Mouse (Mus musculus) intestine, embryonic 14.5 days (tissue): ENCODE measurements at regions not wholly inside any gene's neighbourhood (a gene's known extent, or its start where the extent isn't known, plus 50 kb on each side); places are given as distances from the start of the nearest gene placed in this dataset.

Experiments
- ATAC-seq: fragments of 200-750 bp; cut with Nextera tagmentation; replicated peaks from 2 replicates; pipeline ENCODE4 v1.8.0; 2017; ENCODE audit warnings: low read depth, moderate number of reproducible peaks, moderate TSS enrichment, moderate library complexity; ENCODE audit not compliant: low FRiP score, low TSS enrichment
- DNase-seq: peaks from one replicate; pipeline ENCODE4 v3.0.0-alpha.2; 2018; ENCODE audit warnings: low spot score
- H3K27ac ChIP-seq: fragments of 300-500 bp; sonication (generic); 2 replicates; pipeline ENCODE4 v1.5.1; 2014; ENCODE audit warnings: low read depth, mild to moderate bottlenecking, control low read depth
- H3K27me3 ChIP-seq: fragments of 300-500 bp; sonication (generic); replicated peaks from 2 replicates; pipeline ENCODE4 v1.6.1; 2014; ENCODE audit warnings: low read length, control low read depth; ENCODE audit not compliant: control insufficient read depth, insufficient read depth
- H3K36me3 ChIP-seq: fragments of 300-500 bp; sonication (generic); 2 replicates; pipeline ENCODE4 v1.6.1; 2014; ENCODE audit warnings: low read length, control low read depth; ENCODE audit not compliant: control insufficient read depth, insufficient read depth
- H3K4me1 ChIP-seq: fragments of 300-500 bp; sonication (generic); replicated peaks from 2 replicates; pipeline ENCODE4 v1.6.1; 2014; ENCODE audit warnings: low read length, control low read depth, mixed read lengths; ENCODE audit not compliant: control insufficient read depth, insufficient read depth
- H3K4me2 ChIP-seq: fragments of 300-500 bp; sonication (generic); 2 replicates; pipeline ENCODE4 v1.6.1; 2014; ENCODE audit warnings: low read length
- H3K4me3 ChIP-seq: fragments of 300-500 bp; sonication (generic); 2 replicates; pipeline ENCODE4 v1.5.1; 2014; ENCODE audit warnings: low read depth, low read length, control low read depth, mixed read lengths
- H3K9ac ChIP-seq: fragments of 300-500 bp; sonication (generic); 2 replicates; pipeline ENCODE4 v1.6.1; 2014; ENCODE audit warnings: mild to moderate bottlenecking, low read length
- H3K9me3 ChIP-seq: fragments of 300-500 bp; sonication (generic); 2 replicates; pipeline ENCODE4 v1.6.1; 2016; ENCODE audit warnings: low read length, control low read depth; ENCODE audit not compliant: control insufficient read depth
- WGBS: fragments of 180-500 bp; shearing (Covaris S2); extraction: QIAGEN DNeasy Blood & Tissue Kit; methylation state at CpG from one replicate; pipeline ENCODE4 v1.1.7; 2014; 5-methylcytosine and 5-hydroxymethylcytosine counted together

DNA sequence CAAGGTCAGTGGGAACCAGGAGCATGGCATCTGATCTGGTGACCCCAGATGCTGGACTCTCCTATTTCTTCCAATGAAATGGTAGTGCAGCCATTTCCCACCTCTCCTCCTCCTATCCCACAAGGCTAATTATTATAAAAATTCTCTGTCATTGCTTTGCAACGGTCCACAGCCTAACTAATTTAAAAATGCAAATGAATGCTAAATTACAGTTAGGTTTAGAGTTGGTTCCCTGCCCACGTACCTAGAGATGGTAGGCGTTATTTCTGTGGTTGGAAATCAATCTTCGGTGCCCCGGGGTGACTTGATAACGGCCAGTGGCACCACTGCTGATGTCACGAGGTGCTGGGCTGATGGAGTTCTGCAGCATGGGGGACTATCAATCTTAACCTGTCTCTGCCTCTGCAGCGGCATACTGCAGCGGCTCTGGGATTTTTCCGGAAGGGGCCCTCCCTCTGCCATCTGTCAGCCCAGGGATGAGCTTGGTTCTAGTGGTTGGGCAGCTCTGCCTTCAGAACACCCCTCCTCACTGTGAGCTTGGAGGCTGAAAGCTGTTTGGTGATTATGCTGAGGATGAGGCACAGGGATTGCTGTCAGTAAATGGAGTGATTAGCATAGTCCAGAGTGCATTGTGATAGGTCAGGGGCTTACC is 66.5 kb downstream of the Nmur2 start:
- Histone ChIP-seq H3K36me3 (no peaks in the 10 kb centered on the region), H3K4me2 (no peak overlapping the region), H3K27ac (no peak overlapping the region), H3K9me3 (no peaks in the 10 kb centered on the region), H3K9ac (no peak overlapping the region), H3K27me3 (no peaks in the 10 kb centered on the region), H3K4me3 (no peak overlapping the region), H3K4me1 (no peaks in the 10 kb centered on the region)
- ATAC-seq (no peak), DNase-seq (no peak)
- WGBS: 40% methylated on average over 10 of the region's 10 CpGs

DNA sequence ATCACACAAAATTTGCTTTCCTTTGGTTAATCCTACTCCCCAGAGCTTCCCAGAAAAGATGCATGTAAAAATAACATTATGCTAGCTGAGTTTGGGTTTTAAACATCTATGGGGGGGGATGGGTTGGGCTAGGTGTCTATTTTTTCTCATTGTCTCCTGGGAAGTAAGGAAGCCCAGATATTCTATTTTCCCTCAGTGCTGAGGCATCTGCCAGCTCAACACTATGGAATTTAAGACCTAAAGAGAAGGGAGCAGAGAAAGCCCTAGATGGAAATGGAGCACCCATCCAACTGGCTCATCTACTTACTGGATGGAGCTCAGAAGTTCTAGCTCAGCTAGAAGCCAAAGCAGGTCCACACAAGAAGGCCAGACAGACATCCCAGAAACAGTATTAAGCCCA is 74.2 kb downstream of the Nmur2 start:
- no peaks in the 10 kb centered on the region for H3K27me3 ChIP-seq
- no peak overlapping the region for H3K4me3 ChIP-seq
- no peak overlapping the region for H3K27ac ChIP-seq
- ATAC-seq (no peak), DNase-seq (no peak)
- no peak overlapping the region for H3K9ac ChIP-seq
- no peak overlapping the region for H3K4me2 ChIP-seq
- H3K9me3 ChIP-seq: no peaks in the 10 kb centered on the region
- H3K36me3 ChIP-seq: no peaks in the 10 kb centered on the region
- H3K4me1 ChIP-seq: no peaks in the 10 kb centered on the region

DNA sequence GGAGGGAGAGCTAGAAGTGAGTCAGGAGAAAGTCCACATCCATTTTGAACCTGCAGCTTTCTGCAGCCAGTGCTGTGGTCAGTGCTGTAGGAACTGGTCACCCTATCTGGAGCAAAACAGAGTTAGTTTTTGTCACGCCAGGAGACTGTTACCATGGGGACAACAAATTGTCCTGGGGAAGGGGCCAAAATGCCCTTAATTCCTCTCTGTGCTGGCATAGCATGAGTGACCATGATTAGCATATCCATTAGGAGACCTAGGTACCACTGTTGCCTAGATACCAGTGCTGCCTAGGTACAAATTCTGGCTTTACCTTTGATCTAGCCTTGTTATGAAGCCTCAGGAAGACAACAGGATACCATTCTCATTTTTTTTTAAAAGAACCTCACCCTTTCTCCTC is 82.4 kb downstream of the Nmur2 start:
- WGBS: 24% methylated on average over 1 of the region's 1 CpGs
- no peaks in the 10 kb centered on the region for H3K36me3 ChIP-seq
- H3K27ac ChIP-seq: no peak overlapping the region
- no peaks in the 10 kb centered on the region for H3K9me3 ChIP-seq
- no peak for DNase-seq
- H3K4me2 ChIP-seq: no peak overlapping the region
- H3K27me3 ChIP-seq: no peaks in the 10 kb centered on the region
- no peak overlapping the region for H3K4me3 ChIP-seq
- ATAC-seq: no peak
- H3K4me1 ChIP-seq: no peaks in the 10 kb centered on the region
- no peak overlapping the region for H3K9ac ChIP-seq

DNA sequence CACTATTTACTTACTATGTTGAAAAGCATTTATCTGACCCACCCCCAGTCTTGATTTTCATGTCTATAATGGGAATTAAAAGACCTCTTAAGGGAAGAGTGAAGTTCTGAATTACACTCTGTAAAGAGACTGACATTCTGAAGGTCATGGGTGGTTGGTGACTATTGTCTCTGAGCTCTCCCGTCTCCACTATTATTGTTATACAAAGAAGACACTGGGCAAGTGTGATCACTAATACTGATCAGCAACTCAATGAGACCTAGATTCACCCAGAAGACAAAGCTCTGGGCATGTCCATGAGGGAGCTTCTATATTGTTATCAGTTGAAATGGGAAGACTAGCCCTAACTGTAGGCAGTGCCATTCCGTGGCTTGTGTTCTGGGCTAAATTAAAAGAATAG is 83.5 kb downstream of the Nmur2 start:
- DNase-seq (no peak), ATAC-seq (no peak)
- no peak overlapping the region for H3K9ac ChIP-seq
- H3K4me1 ChIP-seq: no peaks in the 10 kb centered on the region
- 79% methylated on average over 2 of the region's 2 CpGs for WGBS
- no peak overlapping the region for H3K4me2 ChIP-seq
- H3K27ac ChIP-seq: no peak overlapping the region
- no peaks in the 10 kb centered on the region for H3K27me3 ChIP-seq
- no peaks in the 10 kb centered on the region for H3K36me3 ChIP-seq
- H3K9me3 ChIP-seq: no peaks in the 10 kb centered on the region
- no peak overlapping the region for H3K4me3 ChIP-seq

DNA sequence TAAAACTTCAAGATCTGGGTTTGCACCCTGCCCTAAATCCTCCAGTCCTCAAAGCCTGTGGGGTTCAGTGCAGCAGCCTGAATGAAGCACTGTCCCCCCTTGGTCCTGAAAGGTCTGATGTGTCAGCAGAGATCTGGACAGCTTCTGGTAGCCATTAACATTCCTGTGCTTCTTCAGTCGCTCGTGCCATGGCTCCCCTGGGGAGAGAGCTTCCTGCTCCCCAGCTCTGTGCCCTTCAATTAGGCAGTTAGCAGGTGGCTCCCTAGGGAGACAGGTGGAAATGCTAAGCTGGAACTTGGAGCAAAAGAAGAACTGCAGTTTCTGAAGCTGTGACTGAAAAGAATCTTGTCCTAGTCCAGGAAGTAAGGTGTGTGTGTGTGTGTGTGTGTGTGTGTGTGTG is 87.1 kb downstream of the Nmur2 start:
- DNase-seq (no peak), ATAC-seq (no peak)
- Histone ChIP-seq H3K4me2 (no peak overlapping the region), H3K9me3 (no peaks in the 10 kb centered on the region), H3K36me3 (no peaks in the 10 kb centered on the region), H3K27ac (no peak overlapping the region), H3K4me3 (no peak overlapping the region), H3K4me1 (no peaks in the 10 kb centered on the region), H3K27me3 (no peaks in the 10 kb centered on the region), H3K9ac (no peak overlapping the region)
- 10% methylated on average over 2 of the region's 2 CpGs for WGBS

DNA sequence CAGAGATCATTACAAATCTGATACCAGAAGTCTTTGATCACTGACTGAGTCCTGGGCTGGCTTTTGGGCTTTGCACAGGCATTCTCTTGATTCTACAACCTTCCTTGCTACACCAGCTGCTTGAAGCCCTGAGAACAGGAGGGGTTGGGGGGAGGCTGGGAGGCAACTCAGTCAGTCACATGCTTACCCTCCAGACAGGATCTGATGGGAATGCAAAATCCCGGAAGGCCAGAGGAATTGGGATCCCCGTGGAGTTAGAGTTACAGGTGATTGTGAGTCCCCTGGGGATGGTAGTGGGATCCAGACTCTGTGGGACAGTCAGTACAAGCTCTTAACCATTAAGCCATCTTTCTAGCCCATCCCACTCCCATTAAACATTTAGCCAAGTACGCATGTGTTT is 91.2 kb downstream of the Nmur2 start:
- WGBS: 63% methylated on average over 3 of the region's 3 CpGs
- DNase-seq (peak; percentile 18), ATAC-seq (no peak)
- Histone ChIP-seq H3K4me1 (no peaks in the 10 kb centered on the region), H3K36me3 (no peaks in the 10 kb centered on the region), H3K4me3 (no peak overlapping the region), H3K27ac (no peak overlapping the region), H3K4me2 (no peak overlapping the region), H3K9ac (no peak overlapping the region), H3K9me3 (no peaks in the 10 kb centered on the region), H3K27me3 (no peaks in the 10 kb centered on the region)

DNA sequence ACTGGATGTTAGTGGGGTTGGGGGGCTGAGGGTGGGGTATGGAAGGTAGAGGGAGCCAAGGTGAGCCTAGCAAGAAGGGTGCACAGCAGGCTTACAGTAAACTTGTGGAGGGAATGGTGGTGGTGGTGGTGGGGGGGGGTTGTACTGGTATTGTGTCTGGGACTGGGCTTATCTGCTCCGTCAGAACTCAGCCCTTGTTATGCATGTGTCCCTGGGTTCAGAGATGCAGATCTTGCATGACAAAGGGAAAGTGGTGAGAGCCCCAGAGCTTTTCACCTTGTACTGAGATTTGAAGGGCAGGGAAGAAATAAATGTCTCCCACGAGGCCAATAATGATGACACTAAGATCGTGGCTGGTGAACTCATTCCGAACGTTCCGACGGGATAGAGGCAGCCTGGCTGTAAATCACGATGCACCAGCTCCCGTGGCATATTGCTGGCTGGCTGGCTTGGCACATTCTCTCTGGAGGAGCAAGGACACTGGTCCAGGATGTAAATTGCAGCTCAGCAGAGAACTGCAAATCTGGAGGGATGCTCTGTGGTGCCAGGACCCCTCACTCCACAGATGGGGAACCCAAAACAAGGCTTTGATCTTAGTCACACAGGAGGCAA is 94.1 kb downstream of the Nmur2 start:
- H3K4me3 ChIP-seq: no peak overlapping the region
- no peaks in the 10 kb centered on the region for H3K4me1 ChIP-seq
- ATAC-seq: no peak
- H3K9ac ChIP-seq: no peak overlapping the region
- WGBS: 14% methylated on average over 9 of the region's 9 CpGs
- H3K9me3 ChIP-seq: no peaks in the 10 kb centered on the region
- H3K4me2 ChIP-seq: no peak overlapping the region
- no peaks in the 10 kb centered on the region for H3K36me3 ChIP-seq
- DNase-seq: no peak
- no peak overlapping the region for H3K27ac ChIP-seq
- no peaks in the 10 kb centered on the region for H3K27me3 ChIP-seq

DNA sequence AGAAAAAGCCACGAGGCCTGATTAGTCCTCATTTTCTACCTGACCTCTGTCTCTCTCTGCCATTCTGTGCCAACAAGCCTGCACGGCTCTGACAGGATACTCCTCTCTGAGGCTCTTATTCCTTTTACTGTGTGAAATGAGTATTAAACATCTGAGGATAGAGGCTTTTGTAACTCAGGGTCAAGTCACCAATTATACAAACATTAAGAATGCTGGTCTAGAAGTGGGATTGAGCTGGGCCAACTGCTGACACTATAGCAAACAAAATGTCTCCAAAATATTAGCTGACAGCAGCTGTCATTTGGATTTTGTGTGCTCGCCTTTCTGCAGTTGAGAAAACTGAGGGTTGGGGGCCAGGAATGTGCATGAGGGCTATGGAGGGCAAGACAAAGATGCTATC is 94.8 kb downstream of the Nmur2 start:
- DNase-seq: no peak
- Histone ChIP-seq H3K9me3 (no peaks in the 10 kb centered on the region), H3K27me3 (no peaks in the 10 kb centered on the region), H3K27ac (no peak overlapping the region), H3K4me2 (no peak overlapping the region), H3K36me3 (no peaks in the 10 kb centered on the region), H3K4me3 (no peak overlapping the region), H3K4me1 (no peaks in the 10 kb centered on the region), H3K9ac (no peak overlapping the region)
- ATAC-seq: no peak
- 61% methylated on average over 3 of the region's 3 CpGs for WGBS

DNA sequence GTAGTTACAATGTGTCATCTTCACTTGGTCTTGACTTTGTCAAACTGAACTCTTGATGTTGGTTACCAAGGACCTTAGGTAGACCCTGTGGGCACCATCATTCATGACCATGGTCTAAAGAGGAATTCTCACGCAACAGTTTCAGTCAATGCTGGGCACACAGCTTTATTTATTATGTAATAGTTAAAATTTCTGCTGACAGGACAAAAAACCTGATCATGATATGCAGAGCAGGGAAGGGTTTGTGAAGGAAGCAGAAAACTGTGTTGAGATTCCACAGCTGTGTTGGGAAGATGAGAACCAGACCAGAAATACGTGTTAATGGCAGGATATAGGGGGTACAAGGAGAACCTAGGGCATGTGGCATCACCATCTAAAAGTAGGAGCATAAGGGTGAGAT is 100.8 kb downstream of the Nmur2 start:
- Histone ChIP-seq H3K4me2 (no peak overlapping the region), H3K4me3 (no peak overlapping the region), H3K9ac (no peak overlapping the region), H3K27me3 (no peaks in the 10 kb centered on the region), H3K9me3 (no peaks in the 10 kb centered on the region), H3K4me1 (no peaks in the 10 kb centered on the region), H3K27ac (no peak overlapping the region), H3K36me3 (no peaks in the 10 kb centered on the region)
- DNase-seq (no peak), ATAC-seq (no peak)
- WGBS: 79% methylated on average over 2 of the region's 2 CpGs
